Mouse (Mus musculus) testis, adult 2 months (tissue): Measurements from ENCODE around the gene Ap3d1.

Experiments
- CTCF ChIP-seq: fragments of 200-500 bp; IDR thresholded peaks from 2 replicates; pipeline ENCODE4 v1.5.1; 2012; ENCODE audit warnings: low read depth, mild to moderate bottlenecking, inconsistent platforms, low read length, moderate library complexity; ENCODE audit not compliant: control insufficient read depth, insufficient read depth, insufficient replicate concordance
- POLR2A ChIP-seq: fragments of 200-500 bp; IDR thresholded peaks from 2 replicates; pipeline ENCODE4 v1.6.1; 2012; ENCODE audit warnings: low read depth, mild to moderate bottlenecking, inconsistent platforms, low read length, moderate library complexity; ENCODE audit not compliant: control insufficient read depth

- no peak for TF ChIP-seq CTCF
- TF ChIP-seq POLR2A, result no peak
These were observed 49.6 kb upstream of the Ap3d1 start for GRCm38 (mm10) chr10:80791476-80792174.
